Mouse (Mus musculus): ENCODE data around the gene Alg14.

DNA sequence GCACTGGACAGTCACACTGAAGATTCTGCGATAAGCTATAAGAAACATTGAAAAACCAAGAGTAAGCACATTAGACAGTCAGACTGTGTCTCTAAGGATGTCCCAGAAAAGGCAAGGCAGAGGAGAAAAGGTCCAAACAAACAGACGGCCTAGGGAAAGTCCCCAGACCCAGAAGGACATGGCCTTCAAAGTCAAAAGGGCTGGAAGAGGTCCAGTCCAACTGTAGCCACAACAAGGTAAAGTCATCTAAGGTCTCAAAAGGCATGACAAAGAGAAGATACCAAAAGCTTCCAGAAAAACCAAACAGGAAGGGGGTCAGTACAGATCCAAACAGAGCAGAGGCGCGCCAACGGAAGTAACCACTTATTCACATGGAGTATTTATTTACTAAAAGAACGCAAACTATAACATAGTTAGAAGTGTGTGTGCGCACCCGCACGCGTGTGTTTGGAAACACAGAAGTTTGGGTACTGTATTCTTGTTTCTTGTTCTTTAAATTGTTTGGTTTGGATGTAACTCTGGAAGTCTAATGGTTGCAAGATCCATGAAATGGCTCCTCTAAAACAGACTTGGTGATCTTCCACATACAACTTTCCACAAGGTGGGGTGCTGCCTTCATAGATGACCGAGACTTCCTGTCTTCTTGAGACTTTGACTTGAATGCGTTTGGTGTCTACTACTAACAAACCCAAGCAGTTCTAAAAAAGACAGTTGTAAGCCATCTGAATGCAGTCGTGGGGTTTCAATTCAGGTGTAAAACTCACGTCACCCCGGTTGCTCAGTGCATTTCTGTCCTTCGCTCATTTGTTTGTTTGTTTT is 18.5 kb downstream of the Alg14 start:
- no peak for TF ChIP-seq POLR2A (IDR thresholded peaks at IDR 0.05; ENCODE audit: borderline replicate concordance, low read depth, low read length)
- TF ChIP-seq CTCF (IDR thresholded peaks at IDR 0.05; ENCODE audit: low read depth, low read length): no peak
